Mouse (Mus musculus): ENCODE measurements around the gene Vmn1r103. TPM values are rescaled to one million over a fixed set of nuclear protein-coding genes. Genes with fewer than 3 reads are reported as not detected.

The Vmn1r103 gene
- total RNA-seq (2023), result not detected

GRCm38 (mm10) chr7:20510434-20510833 is at the start of gene Vmn1r103:
Gene Vmn1r103 (minus strand): TSS chr7:20510534.

GRCm38 (mm10) chr7:20545657-20546056 is 35.3 kb upstream of the Vmn1r103 start, which contains the start of gene Gm5726:
Gene Gm5726 (minus strand): TSS chr7:20545757.

GRCm38 (mm10) chr7:20533537-20533936 is 23.2 kb upstream of the Vmn1r103 start, which contains the start of gene Vmn1r104:
Gene Vmn1r104 (plus strand): TSS chr7:20533837.

GRCm38 (mm10) chr7:20474825-20475224 is 35.5 kb downstream of the Vmn1r103 start, which contains the start of gene Gm10670:
Gene Gm10670 (minus strand): TSS chr7:20474925.

Other genes with a start within 250 kb of the Vmn1r103 start
- not detected for gene Gm5890, start 247.7 kb downstream of the Vmn1r103 start, total RNA-seq (2023)
- not detected for gene Gm4133, start 176.5 kb downstream of the Vmn1r103 start, total RNA-seq (2023)
- gene Gm5728, start 135.1 kb downstream of the Vmn1r103 start, total RNA-seq (2023), result not detected
- gene Vmn1r100, start 92.6 kb downstream of the Vmn1r103 start, total RNA-seq (2023), result not detected
- gene Vmn1r101, start 67.9 kb downstream of the Vmn1r103 start, total RNA-seq (2023), result not detected
- not detected for gene Gm10670, start 35.6 kb downstream of the Vmn1r103 start, total RNA-seq (2023)
- not detected for gene Vmn1r104, start 23.3 kb upstream of the Vmn1r103 start, total RNA-seq (2023)
- not detected for gene Gm5726, start 35.2 kb upstream of the Vmn1r103 start, total RNA-seq (2023)
- not detected for gene Gm4141, start 65.7 kb upstream of the Vmn1r103 start, total RNA-seq (2023)
- not detected for gene Gm4513, start 88.5 kb upstream of the Vmn1r103 start, total RNA-seq (2023)
- not detected for gene Vmn1r107, start 158.4 kb upstream of the Vmn1r103 start, total RNA-seq (2023)
- not detected for gene Vmn1r111, start 192.7 kb upstream of the Vmn1r103 start, total RNA-seq (2023)
- gene Gm10668, start 220.1 kb upstream of the Vmn1r103 start, total RNA-seq (2023), result not detected